Mouse (Mus musculus): ENCODE data around the gene Akr1d1.

GRCm38 (mm10) chr6:37537801-37538200, 7.8 kb downstream of the Akr1d1 start:
- TF ChIP-seq POLR2A (IDR thresholded peaks at IDR 0.05; ENCODE audit: extremely low read depth, insufficient read depth, low read length) (no peak), CTCF (IDR thresholded peaks at IDR 0.05; ENCODE audit: low read depth, low read length) (no peak)

All from liver, adult 2 months (tissue).